Mouse (Mus musculus): ENCODE results near the gene Fam227a.
A peak's percentile ranks its signal among the peaks of the same experiment; 100 is the strongest.

Gene Fam227a

DNA sequence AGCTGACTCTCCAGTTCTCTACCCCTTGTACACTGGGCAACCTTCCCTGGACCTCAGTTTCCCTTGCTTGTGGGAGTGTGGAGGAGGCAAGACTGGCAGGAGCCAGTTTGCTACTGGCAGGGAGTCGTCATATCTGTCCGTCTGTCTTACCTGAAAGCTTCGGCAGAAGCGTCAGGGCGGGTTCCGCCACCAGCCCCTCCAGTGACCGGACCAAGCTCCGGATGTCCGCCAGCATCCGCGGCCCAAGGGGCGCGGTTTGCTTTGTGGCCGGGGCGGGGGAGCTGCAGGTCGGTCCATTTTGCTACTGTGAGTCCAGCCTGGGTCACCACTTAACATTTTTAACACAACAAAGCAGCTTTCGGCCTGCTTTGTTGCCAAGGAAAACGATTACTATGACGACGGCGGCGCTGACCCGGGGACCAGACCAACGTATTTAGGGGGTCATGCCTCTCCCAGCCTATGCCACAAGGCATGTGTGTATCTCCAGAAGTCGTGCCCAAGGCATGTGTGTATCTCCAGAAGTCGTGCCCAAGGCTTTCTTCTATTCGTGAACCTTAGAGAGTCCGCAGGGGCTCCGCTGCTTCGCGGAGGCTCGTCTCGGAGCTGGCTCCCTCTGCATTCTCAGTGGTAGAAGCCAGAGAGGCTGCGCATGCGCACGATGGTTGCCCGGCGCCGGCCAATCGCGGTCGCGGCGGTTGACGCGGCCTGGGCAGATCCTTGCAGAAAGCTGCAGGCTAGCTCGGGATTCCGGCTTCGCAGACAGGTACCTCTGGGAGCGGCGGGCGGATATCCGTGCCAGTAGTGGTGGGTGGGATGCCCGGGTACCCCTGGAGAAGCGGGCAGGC is at the start of gene Fam227a, which contains the start of gene Cby1:
Fam227a (minus strand) TSS at position 426 of the 845 bp plus-strand sequence.
Cby1 (plus strand) TSS at position 669 of the 845 bp plus-strand sequence.
- ATAC-seq (ENCODE audit: insufficient number of reproducible peaks, low FRiP score, low TSS enrichment) = peak; percentile 91

- ATAC-seq (ENCODE audit: insufficient number of reproducible peaks, low FRiP score, low TSS enrichment) = no peak
These were observed 49.6 kb upstream of the Fam227a start for GRCm38 (mm10) chr15:79708229-79708822.

DNA sequence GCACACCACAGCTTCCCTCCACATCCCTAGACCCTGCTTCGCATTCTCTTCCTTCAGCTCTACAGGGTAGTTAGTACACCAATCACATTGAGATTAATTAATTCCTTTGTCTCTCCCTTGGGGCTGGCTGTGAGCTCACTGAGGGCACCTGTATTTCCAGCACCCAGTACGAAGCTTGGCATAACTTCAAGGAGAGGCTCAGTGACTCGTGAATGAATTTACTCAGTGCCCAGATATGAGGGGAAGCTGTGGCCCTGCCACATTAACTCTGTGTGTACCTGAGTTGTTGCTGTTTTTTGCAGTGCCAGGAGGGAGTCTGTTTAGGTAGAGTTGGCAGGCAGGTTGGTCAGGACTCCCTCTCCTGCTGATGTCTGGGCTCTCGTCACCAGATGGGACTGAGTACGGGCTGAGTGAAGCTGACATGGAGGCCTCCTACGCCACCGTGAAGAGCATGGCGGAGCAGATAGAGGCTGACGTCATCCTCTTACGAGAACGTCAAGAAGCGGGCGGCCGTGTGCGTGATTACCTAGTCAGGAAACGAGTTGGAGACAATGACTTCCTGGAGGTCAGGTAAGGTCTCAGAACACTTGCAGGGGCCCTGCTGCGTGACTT is 48.0 kb upstream of the Fam227a start:
- peak; percentile 45; the same call in 1 of the 2 replicates for ATAC-seq (ENCODE audit: insufficient number of reproducible peaks, low FRiP score, low TSS enrichment)

- no peak for ATAC-seq (ENCODE audit: insufficient number of reproducible peaks, low FRiP score, low TSS enrichment)
These were observed 38.9 kb upstream of the Fam227a start for GRCm38 (mm10) chr15:79697558-79698187.

DNA sequence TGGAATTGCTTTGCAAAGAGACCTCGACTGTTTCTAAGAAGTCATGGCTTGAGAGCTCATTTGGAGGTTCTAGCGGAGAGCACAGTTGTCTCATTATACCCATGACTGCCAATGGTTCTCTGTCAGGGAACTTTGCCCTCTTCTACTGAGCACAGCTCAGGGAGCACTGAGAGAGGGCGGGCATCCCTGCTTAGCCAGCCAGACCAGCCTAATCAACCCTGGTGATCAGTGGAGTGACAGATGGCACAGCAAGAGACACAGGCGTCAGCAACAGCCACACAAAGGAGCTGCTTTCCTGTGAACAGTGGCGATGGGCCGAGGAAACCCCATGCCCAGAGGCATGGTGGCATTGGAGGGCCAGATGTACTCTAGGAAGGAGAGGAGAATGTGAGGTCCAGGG is 38.3 kb upstream of the Fam227a start:
- peak; percentile 70; the same call in 1 of the 2 replicates for ATAC-seq (ENCODE audit: insufficient number of reproducible peaks, low FRiP score, low TSS enrichment)

GRCm38 (mm10) chr15:79696508-79696907 is 37.8 kb upstream of the Fam227a start:
- no peak for ATAC-seq (ENCODE audit: insufficient number of reproducible peaks, low FRiP score, low TSS enrichment)

DNA sequence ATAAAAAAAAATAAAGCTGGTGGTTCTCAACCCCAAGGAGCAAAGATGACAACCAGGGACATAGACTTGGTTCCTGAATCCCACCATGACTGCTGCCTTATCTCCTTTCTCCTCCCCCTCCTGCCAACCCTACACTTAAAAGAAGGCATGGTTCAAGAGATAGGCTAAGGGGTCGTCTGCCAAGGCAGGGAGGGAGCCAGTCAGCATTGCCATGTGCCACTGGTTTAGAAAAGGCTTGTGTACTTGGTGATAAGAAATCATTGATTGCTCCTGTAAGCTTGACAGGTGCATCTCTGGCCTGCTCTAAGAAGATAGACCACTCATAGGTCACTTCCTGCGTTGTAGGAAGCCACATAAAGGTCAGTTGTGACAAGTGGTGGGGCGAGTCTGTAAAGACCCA is 36.8 kb upstream of the Fam227a start:
- ATAC-seq (ENCODE audit: insufficient number of reproducible peaks, low FRiP score, low TSS enrichment) = no peak

- no peak for ATAC-seq (ENCODE audit: insufficient number of reproducible peaks, low FRiP score, low TSS enrichment)
These were observed 35.8 kb upstream of the Fam227a start for GRCm38 (mm10) chr15:79694512-79694911.

DNA sequence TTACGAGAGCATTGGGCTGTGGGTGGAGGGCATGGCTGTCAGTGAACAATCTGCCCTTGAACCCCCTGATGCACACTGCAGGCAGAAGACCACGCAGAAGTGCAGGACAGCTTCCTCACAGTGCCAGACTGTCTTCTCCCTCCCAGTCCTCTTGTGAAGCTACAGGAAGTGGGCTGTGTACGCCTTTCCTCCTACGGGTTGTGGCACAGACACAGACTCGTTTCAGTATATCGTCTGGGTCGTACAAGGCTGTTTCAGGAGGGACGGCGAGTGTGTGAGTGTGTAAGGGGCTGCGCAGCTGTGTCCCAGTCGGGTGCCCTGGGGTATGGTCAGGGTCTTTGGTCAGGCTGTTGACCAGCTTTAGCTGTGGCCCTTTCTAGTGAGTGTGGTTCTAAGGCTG is 35.0 kb upstream of the Fam227a start:
- no peak for ATAC-seq (ENCODE audit: insufficient number of reproducible peaks, low FRiP score, low TSS enrichment)

- no peak for ATAC-seq (ENCODE audit: insufficient number of reproducible peaks, low FRiP score, low TSS enrichment)
These were observed 33.6 kb upstream of the Fam227a start for GRCm38 (mm10) chr15:79692334-79692733.

- peak; percentile 2; the same call in 1 of the 2 replicates for ATAC-seq (ENCODE audit: insufficient number of reproducible peaks, low FRiP score, low TSS enrichment)
These were observed 32.3 kb upstream of the Fam227a start for GRCm38 (mm10) chr15:79691023-79691508.

- ATAC-seq (ENCODE audit: insufficient number of reproducible peaks, low FRiP score, low TSS enrichment) = peak; percentile 91
These were observed 31.8 kb upstream of the Fam227a start, which contains the start of gene Gtpbp1 for GRCm38 (mm10) chr15:79690426-79691022. Gene Gtpbp1, plus strand, starts transcription at chr15:79690845.

GRCm38 (mm10) chr15:79689662-79690425 is 31.1 kb upstream of the Fam227a start:
- no peak for ATAC-seq (ENCODE audit: insufficient number of reproducible peaks, low FRiP score, low TSS enrichment)

- no peak for ATAC-seq (ENCODE audit: insufficient number of reproducible peaks, low FRiP score, low TSS enrichment)
These were observed 29.7 kb upstream of the Fam227a start for GRCm38 (mm10) chr15:79688268-79688956.

DNA sequence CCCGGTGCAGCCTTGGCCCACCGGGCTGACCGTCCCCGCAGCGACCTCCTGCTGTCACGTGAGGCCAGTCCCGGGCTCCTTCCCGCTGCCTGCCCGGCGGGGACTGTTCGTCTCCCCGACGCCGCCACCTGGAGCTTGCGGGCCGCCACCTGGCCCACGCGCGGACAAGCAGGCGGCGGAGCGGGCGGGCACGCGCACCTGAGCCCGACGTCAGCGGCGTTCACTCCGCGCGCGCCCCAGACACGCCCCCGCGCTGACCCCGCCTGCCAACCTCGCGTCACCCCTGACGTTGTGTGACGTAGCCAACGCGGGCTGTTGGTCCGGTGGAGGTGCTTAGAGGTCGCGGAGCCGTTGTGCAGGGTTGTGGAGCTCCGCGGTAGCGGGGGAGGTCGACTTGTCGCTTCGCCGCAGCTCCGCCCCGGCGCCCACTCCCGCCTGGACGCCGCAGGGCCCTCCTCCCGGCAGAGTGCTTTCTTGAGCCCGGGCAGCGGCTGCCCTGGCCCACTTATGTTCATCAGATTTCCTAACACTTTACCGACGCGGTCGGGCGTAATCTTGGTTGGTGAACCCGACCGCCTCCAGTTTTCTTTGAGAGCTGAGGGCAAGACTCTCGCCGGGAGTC is 29.0 kb upstream of the Fam227a start, which contains the start of gene Josd1:
Josd1 (minus strand) TSS at position 274 of the 622 bp plus-strand sequence.
- peak; percentile 64 for ATAC-seq (ENCODE audit: insufficient number of reproducible peaks, low FRiP score, low TSS enrichment)

- no peak for ATAC-seq (ENCODE audit: insufficient number of reproducible peaks, low FRiP score, low TSS enrichment)
These were observed 28.4 kb upstream of the Fam227a start for GRCm38 (mm10) chr15:79687175-79687574.

DNA sequence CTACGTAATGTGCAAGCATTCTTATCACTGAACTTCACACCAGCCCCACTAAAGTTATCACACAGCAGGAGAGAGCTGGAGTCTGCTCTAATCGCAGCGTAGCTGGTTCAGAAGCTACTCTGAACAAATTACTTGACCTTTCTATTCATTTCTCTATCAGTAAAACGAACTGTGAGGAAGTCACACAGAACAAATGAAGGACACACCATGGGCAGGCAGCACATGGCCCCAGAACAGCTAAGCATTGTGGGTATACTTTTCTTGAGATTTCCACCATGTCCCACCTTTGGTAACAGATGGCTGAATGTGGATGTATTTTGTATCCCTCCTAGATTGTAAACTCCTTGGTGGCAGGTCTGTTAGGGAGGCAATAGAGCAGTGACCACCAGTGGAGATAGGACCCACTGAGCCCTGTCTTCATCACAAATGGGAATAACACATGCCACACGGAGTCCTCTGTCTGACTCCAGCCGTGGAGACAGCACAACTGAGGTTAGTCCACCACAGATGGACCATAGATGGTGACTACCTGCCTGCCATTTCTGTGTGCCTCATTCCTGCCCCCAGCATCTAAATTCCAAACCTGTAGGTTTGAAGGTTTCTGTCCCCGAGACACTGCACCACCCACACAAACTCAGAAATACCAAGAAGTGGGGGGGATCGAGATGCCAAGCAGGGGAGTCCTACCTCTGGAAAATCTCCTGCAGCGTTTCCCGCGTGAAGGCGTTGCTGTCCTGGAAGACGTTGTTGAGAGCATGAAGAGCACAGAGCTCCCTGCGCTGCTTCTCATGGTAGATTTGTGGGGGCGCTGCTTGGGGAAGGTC is 27.5 kb upstream of the Fam227a start:
- ATAC-seq (ENCODE audit: insufficient number of reproducible peaks, low FRiP score, low TSS enrichment) = no peak

Measured in cerebellum, adult (tissue).